Mouse (Mus musculus) embryonic facial prominence, embryonic 15.5 days (tissue): ENCODE data around the gene Fgfr3. TPM values are rescaled to one million over a fixed set of nuclear protein-coding genes. Genes with fewer than 3 reads are reported as not detected.

Experiments
- ATAC-seq: fragments of 200-750 bp; cut with Nextera tagmentation; 2 replicates; pipeline ENCODE4 v1.8.0; 2017; ENCODE audit warnings: low read depth, moderate TSS enrichment; ENCODE audit not compliant: insufficient number of reproducible peaks, low FRiP score, low TSS enrichment
- H3K27ac ChIP-seq: fragments of 300-500 bp; sonication (generic); replicated peaks from 2 replicates; pipeline ENCODE4 v1.5.1; 2015; ENCODE audit warnings: mild to moderate bottlenecking, inconsistent platforms
- H3K27me3 ChIP-seq: fragments of 300-500 bp; sonication (generic); 2 replicates; pipeline ENCODE4 v1.6.1; 2015; ENCODE audit warnings: inconsistent platforms
- H3K36me3 ChIP-seq: fragments of 300-500 bp; sonication (generic); 2 replicates; pipeline ENCODE4 v1.6.1; 2015; ENCODE audit warnings: mild to moderate bottlenecking, inconsistent platforms
- H3K4me1 ChIP-seq: fragments of 300-500 bp; sonication (generic); 2 replicates; pipeline ENCODE4 v1.6.1; 2015; ENCODE audit warnings: inconsistent platforms
- H3K4me2 ChIP-seq: fragments of 300-500 bp; sonication (generic); replicated peaks from 2 replicates; pipeline ENCODE4 v1.6.1; 2015; ENCODE audit warnings: mild to moderate bottlenecking, inconsistent platforms
- H3K4me3 ChIP-seq: fragments of 300-500 bp; sonication (generic); replicated peaks from 2 replicates; pipeline ENCODE4 v1.5.1; 2015; ENCODE audit warnings: mild to moderate bottlenecking, inconsistent platforms
- H3K9ac ChIP-seq: fragments of 300-500 bp; sonication (generic); 2 replicates; pipeline ENCODE4 v1.6.1; 2015; ENCODE audit warnings: inconsistent platforms
- H3K9me3 ChIP-seq: fragments of 300-500 bp; sonication (generic); replicated peaks from 2 replicates; pipeline ENCODE4 v1.6.1; 2016; ENCODE audit warnings: inconsistent platforms
- WGBS: fragments of 180-500 bp; shearing (Covaris S2); methylation state at CpG from one replicate; pipeline ENCODE4 v1.1.7; 2015; 5-methylcytosine and 5-hydroxymethylcytosine counted together
- polyA plus RNA-seq: library from polyadenylated mRNA; unstranded; fragments of >200 nt; fragmentation: Nextera tagmentation; extraction: Ambion mirVana; gene quantifications from 2 replicates; pipeline ENCODE4 v1.2.1, GENCODE M21; 2015

Gene Fgfr3
- polyA plus RNA-seq, 1 experiment from 2014 or later: 34.6 TPM

- Histone ChIP-seq H3K27me3 (no peaks in the 10 kb centered on the region), H3K4me2 (no peak overlapping the region), H3K36me3 (peaks cover 66% of the 10 kb centered on the region), H3K4me1 (peaks cover 20% of the 10 kb centered on the region), H3K4me3 (no peak overlapping the region), H3K27ac (no peak overlapping the region), H3K9ac (no peak overlapping the region), H3K9me3 (no peaks in the 10 kb centered on the region)
- no peak for ATAC-seq
- WGBS: 72% methylated on average over 21 of the region's 21 CpGs
Measured at GRCm38 (mm10) chr5:33731051-33731450, 9.6 kb downstream of the Fgfr3 start.

GRCm38 (mm10) chr5:33733837-33734236 lies 12.4 kb downstream of the Fgfr3 start:
- WGBS: 91% methylated on average over 12 of the region's 12 CpGs
- H3K9ac ChIP-seq: no peak overlapping the region
- no peak overlapping the region for H3K4me2 ChIP-seq
- H3K4me3 ChIP-seq: no peak overlapping the region
- H3K4me1 ChIP-seq: peaks cover 12% of the 10 kb centered on the region; the same call in 1 of the 2 replicates
- H3K9me3 ChIP-seq: no peaks in the 10 kb centered on the region
- no peak for ATAC-seq
- peaks cover 60% of the 10 kb centered on the region for H3K36me3 ChIP-seq
- no peak overlapping the region for H3K27ac ChIP-seq
- H3K27me3 ChIP-seq: no peaks in the 10 kb centered on the region

- H3K4me2 ChIP-seq: no peak overlapping the region
- no peak overlapping the region for H3K27ac ChIP-seq
- peaks cover 4% of the 10 kb centered on the region; the same call in 1 of the 2 replicates for H3K4me1 ChIP-seq
- peaks cover 63% of the 10 kb centered on the region for H3K36me3 ChIP-seq
- H3K9me3 ChIP-seq: no peaks in the 10 kb centered on the region
- no peak overlapping the region for H3K4me3 ChIP-seq
- 87% methylated on average over 16 of the region's 16 CpGs for whole genome bisulfite sequencing
- H3K9ac ChIP-seq: no peak overlapping the region
- no peak for ATAC-seq
- H3K27me3 ChIP-seq: no peaks in the 10 kb centered on the region
Measured at GRCm38 (mm10) chr5:33735412-33736092, 14.1 kb downstream of the Fgfr3 start.

DNA sequence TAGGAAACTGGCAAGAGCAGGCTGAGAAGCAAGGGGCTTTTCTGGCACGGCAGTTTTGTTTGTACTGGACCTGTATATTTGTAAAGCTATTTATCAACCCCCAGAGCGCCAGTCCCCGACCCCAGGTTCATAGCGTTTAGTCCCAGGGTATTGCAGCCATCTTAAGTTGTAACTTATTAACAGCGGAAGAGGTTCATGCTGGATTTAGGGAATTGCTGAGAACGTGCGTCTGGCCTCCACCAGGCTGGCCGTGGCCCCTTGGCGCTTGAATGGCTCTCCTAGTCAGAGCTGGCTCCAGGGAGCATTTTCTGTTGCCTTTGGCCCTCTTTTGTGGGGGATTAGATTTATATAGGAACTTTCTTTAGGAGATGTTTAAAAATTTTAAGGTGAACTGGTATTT lies 14.8 kb downstream of the Fgfr3 start:
- no peak overlapping the region for H3K9ac ChIP-seq
- H3K4me3 ChIP-seq: no peak overlapping the region
- ATAC-seq: no peak
- 74% methylated on average over 9 of the region's 9 CpGs for WGBS
- no peaks in the 10 kb centered on the region for H3K4me1 ChIP-seq
- peaks cover 68% of the 10 kb centered on the region for H3K36me3 ChIP-seq
- H3K27ac ChIP-seq: no peak overlapping the region
- no peak overlapping the region for H3K4me2 ChIP-seq
- H3K9me3 ChIP-seq: no peaks in the 10 kb centered on the region
- no peaks in the 10 kb centered on the region for H3K27me3 ChIP-seq

DNA sequence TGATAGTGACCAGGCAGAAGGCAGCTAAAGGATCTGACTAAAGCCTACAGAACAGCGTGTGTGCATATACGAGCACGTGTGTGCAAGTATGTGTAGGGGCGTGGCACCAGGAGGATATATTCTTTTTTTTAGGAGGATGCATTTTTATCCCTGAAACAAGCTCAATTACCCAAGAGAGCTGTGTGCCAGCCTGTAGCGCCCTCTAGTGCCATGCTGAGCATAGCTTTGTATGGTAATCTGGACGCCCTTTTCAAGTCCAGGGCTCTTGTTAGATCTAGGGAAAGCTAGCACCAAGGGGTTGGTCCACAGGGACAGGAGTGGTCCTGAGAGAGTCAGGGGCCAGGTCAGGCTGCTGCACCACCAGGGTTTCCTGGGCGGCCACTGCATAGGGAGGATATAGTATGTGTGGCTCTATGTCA lies 16.4 kb downstream of the Fgfr3 start:
- no peak overlapping the region for H3K4me2 ChIP-seq
- no peak overlapping the region for H3K4me3 ChIP-seq
- H3K36me3 ChIP-seq: peaks cover 65% of the 10 kb centered on the region
- ATAC-seq: no peak
- no peaks in the 10 kb centered on the region for H3K9me3 ChIP-seq
- no peak overlapping the region for H3K27ac ChIP-seq
- H3K27me3 ChIP-seq: no peaks in the 10 kb centered on the region
- no peaks in the 10 kb centered on the region for H3K4me1 ChIP-seq
- no peak overlapping the region for H3K9ac ChIP-seq
- WGBS: 10% methylated on average over 7 of the region's 7 CpGs

DNA sequence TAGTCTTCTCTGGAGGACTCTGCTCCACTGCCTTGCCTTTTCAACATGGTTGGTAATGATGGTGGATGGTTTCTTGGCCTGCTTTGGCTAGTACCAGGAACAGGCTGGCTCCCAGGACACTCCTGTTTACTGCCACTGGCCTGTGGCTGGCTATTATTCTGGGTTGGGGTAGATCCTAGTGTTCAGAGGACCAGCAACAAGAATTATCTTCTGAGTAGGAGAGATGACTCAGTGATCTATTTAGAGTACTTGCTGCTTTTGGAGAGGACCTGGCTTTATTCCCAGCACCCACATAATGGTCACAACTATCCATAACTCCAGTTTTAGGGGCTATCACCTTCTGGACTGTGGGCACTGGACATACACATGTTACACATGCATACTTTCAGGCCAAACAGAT lies 16.9 kb downstream of the Fgfr3 start:
- Histone ChIP-seq H3K27ac (no peak overlapping the region), H3K36me3 (peaks cover 64% of the 10 kb centered on the region), H3K27me3 (no peaks in the 10 kb centered on the region), H3K9me3 (no peaks in the 10 kb centered on the region), H3K4me1 (no peaks in the 10 kb centered on the region), H3K9ac (no peak overlapping the region), H3K4me2 (no peak overlapping the region), H3K4me3 (no peak overlapping the region)
- no peak for ATAC-seq

GRCm38 (mm10) chr5:33740548-33740947 lies 19.1 kb downstream of the Fgfr3 start:
- Histone ChIP-seq H3K9me3 (no peaks in the 10 kb centered on the region), H3K36me3 (peaks cover 63% of the 10 kb centered on the region), H3K4me3 (no peak overlapping the region), H3K4me2 (no peak overlapping the region), H3K27me3 (no peaks in the 10 kb centered on the region), H3K27ac (no peak overlapping the region), H3K9ac (no peak overlapping the region), H3K4me1 (no peaks in the 10 kb centered on the region)
- ATAC-seq: no peak
- 88% methylated on average over 4 of the region's 4 CpGs for WGBS

DNA sequence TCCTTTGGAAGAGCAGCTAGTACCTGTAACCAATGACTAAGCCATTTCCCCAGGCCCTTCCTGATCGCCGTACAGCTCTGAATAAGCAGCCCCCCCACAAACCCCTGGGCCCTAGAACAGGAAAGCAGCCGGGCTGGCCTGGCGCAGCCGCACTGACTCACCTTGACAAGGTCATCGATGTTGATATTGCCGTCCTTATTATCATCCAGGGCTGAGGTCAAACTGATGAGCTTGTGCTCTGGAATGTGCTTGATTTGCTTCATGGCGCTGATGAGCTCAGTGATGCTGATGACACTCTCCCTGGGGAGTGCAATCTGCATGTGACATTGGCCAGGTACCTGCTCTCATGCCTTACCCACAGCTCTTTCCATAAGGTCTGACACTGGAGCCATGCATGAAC lies 22.0 kb downstream of the Fgfr3 start:
- ATAC-seq: no peak
- H3K27me3 ChIP-seq: no peaks in the 10 kb centered on the region
- H3K27ac ChIP-seq: no peak overlapping the region
- H3K36me3 ChIP-seq: peaks cover 87% of the 10 kb centered on the region
- no peaks in the 10 kb centered on the region for H3K4me1 ChIP-seq
- no peak overlapping the region for H3K4me2 ChIP-seq
- H3K9ac ChIP-seq: no peak overlapping the region
- no peak overlapping the region for H3K4me3 ChIP-seq
- no peaks in the 10 kb centered on the region for H3K9me3 ChIP-seq
- 88% methylated on average over 8 of the region's 8 CpGs for WGBS

DNA sequence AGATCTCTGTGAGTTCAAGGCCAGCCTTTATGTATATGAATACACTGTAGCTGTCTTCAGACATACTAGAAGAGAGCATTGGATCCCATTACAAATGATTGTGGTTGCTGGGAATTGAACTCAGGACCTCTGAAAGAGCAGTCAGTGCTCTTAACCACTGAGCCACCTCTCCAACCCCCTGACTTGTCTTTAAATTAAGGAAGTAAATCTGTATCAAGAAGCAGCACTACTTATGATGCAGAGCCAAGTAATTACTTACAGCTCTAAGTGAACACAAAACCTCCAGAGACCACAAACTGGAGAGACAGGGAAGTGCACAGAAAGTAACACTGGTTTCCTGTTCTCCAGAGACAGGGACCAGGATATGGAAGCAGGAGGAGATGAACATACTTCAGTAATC lies 55.7 kb downstream of the Fgfr3 start:
- Histone ChIP-seq H3K4me3 (no peak overlapping the region), H3K9me3 (no peaks in the 10 kb centered on the region), H3K27me3 (no peaks in the 10 kb centered on the region), H3K4me1 (peaks cover 9% of the 10 kb centered on the region), H3K4me2 (no peak overlapping the region), H3K27ac (no peak overlapping the region), H3K36me3 (peaks cover 34% of the 10 kb centered on the region), H3K9ac (no peak overlapping the region)
- no peak for ATAC-seq

GRCm38 (mm10) chr5:33781964-33782344 lies 60.5 kb downstream of the Fgfr3 start:
- H3K9me3 ChIP-seq: no peaks in the 10 kb centered on the region
- H3K27me3 ChIP-seq: no peaks in the 10 kb centered on the region
- H3K4me1 ChIP-seq: peaks cover 17% of the 10 kb centered on the region
- peak overlapping the region; percentile 70 for H3K4me3 ChIP-seq
- peak overlapping the region; percentile 54 for H3K9ac ChIP-seq
- peaks cover 9% of the 10 kb centered on the region for H3K36me3 ChIP-seq
- H3K27ac ChIP-seq: peak overlapping the region; percentile 79
- peak overlapping the region; percentile 81 for H3K4me2 ChIP-seq
- 4% methylated on average over 11 of the region's 11 CpGs for WGBS
- ATAC-seq: no peak

GRCm38 (mm10) chr5:33782345-33782998 lies 61.0 kb downstream of the Fgfr3 start, which contains the start of gene Letm1:
Letm1 (minus strand) TSS chr5:33782817.
- Histone ChIP-seq H3K27me3 (no peaks in the 10 kb centered on the region), H3K9me3 (no peaks in the 10 kb centered on the region), H3K27ac (peak within 1 kb of the TSS; percentile 79), H3K4me3 (peak within 1 kb of the TSS; percentile 70), H3K36me3 (peaks cover 5% of the 10 kb centered on the region), H3K9ac (peak within 1 kb of the TSS; percentile 54), H3K4me1 (peaks cover 17% of the 10 kb centered on the region), H3K4me2 (peak within 1 kb of the TSS; percentile 81)
- ATAC-seq: peak; percentile 100
- WGBS: under 1% methylated on average over 65 of the region's 65 CpGs
